Comparison of ENCODE assay signal across 9 mouse cellular contexts in the genomic region with DNA sequence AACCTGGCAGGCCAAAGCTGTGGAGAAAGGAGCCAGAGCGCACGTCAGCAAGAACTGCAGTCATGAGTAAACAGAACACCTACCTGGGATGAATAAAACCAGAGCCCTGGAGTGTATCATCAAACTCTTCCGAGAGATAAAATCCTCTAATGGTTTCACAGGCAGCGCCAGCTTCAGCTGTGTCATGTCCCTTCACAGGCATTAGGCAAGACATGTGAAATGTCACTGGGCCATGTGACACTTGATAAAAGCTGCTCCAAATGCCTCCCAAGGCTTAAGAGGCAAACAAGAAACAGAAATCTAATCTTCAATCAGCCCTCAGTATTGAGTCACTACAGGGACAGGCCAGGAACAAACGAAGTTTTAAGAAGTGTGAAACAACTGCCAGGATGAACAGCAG.
DNase-seq lines count a peak whose midpoint lies in the region; ATAC-seq lines count a peak whose summit lies in the region.
"Had no signal": no experiment of that assay in that cellular context is flagged by ENCODE, and none has a peak within 500 bp of the region (broad histone marks: within the 10 kb centered on the region; RNA-seq: fewer than 3 reads in every experiment).

No protein-coding gene starts in this region.

- 65% methylated on average over 5 of the region's 5 CpGs for WGBS in macrophage (ENCODE audit: missing documents)

- peaks cover 98% of the 10 kb centered on the region for H3K79me2 ChIP-seq in macrophage (ENCODE audit: inconsistent target)

- ATAC-seq in inflammation-experienced regulatory T-cells, adult 6 months = peak; percentile 20

- peak; percentile 61 for DNase-seq in gastrocnemius, postnatal 25 days
- DNase-seq in gastrocnemius, postnatal 14 days = no peak
- DNase-seq in adrenal gland, postnatal 14 days = peak; percentile 70
- DNase-seq in layer of hippocampus, postnatal 14 days (ENCODE audit: low spot score in 2 of 2) = no peak
- no peak for DNase-seq in kidney, adult 8-10 months
- DNase-seq in Muller cell, postnatal 12 days (ENCODE audit: inconsistent ontology term) = no peak

- H3K27ac ChIP-seq in macrophage = peak overlapping the region; percentile 28; the same call in 1 of the 2 replicates
- H3K27ac ChIP-seq: limb, embryonic 13.5 days had no signal

- H3K4me3 ChIP-seq in macrophage (ENCODE audit: inconsistent target) = no peak overlapping the region
- H3K4me3 ChIP-seq: limb, embryonic 13.5 days had no signal

- intact Hi-C loops in gastrocnemius, postnatal 14 days (cut with DNase I; ENCODE audit: low total_unique reads) = no loop called here

- H3K36me3 ChIP-seq in macrophage (ENCODE audit: inconsistent target) = 0 out of 2 replicates have a peak, but pooled peaks cover 4% of the 10 kb centered on the region
- H3K36me3 ChIP-seq: limb, embryonic 13.5 days had no signal

Comparison
In these comparisons a context has a peak if more than half of its experiments do, and no peak if none do; other contexts are left out.
1. DNase-seq: peak in gastrocnemius, postnatal 25 days (single experiment) and adrenal gland, postnatal 14 days (single experiment); none in gastrocnemius, postnatal 14 days (single experiment), layer of hippocampus, postnatal 14 days (0 of 2), kidney, adult 8-10 months (0 of 2) and Muller cell, postnatal 12 days (single experiment).